Mouse (Mus musculus): ENCODE results near the gene Ccdc82. TPM values are rescaled to one million over a fixed set of nuclear protein-coding genes. Genes with fewer than 3 reads are reported as not detected.
A peak's percentile ranks its signal among the peaks of the same experiment; 100 is the strongest.

Gene Ccdc82
- polyA plus RNA-seq, 1 experiment from 2014 or later, result 15.6 TPM

GRCm38 (mm10) chr9:13245481-13245880, 1.3 kb upstream of the Ccdc82 start, which contains the start of gene Jrkl:
TSS of gene Jrkl (minus strand) at chr9:13245829.
- peak within 1 kb of the TSS; percentile 70 for H3K4me2 ChIP-seq (replicated peaks)
- peak within 1 kb of the TSS; percentile 70 for H3K4me3 ChIP-seq (replicated peaks; ENCODE audit: low read length)
- WGBS, result 7% methylated on average over 10 of the region's 10 CpGs
- H3K9ac ChIP-seq, result peak within 1 kb of the TSS; percentile 71
- peak within 1 kb of the TSS; percentile 78 for H3K27ac ChIP-seq
- H3K36me3 ChIP-seq (replicated peaks; ENCODE audit: control insufficient read depth, insufficient read depth), result no peaks in the 10 kb centered on the region
- H3K9me3 ChIP-seq (ENCODE audit: control insufficient read depth, low read length), result no peaks in the 10 kb centered on the region
- peak; percentile 55 for DNase-seq (ENCODE audit: low spot score)
- no peak for ATAC-seq (ENCODE audit: low FRiP score)
- H3K27me3 ChIP-seq (ENCODE audit: control insufficient read depth, insufficient read depth, low read length), result no peaks in the 10 kb centered on the region
- peaks cover 25% of the 10 kb centered on the region for H3K4me1 ChIP-seq (replicated peaks; ENCODE audit: control insufficient read depth, insufficient read depth, low read length)

- Histone ChIP-seq H3K4me1 (replicated peaks; ENCODE audit: control insufficient read depth, insufficient read depth, low read length) (peaks cover 25% of the 10 kb centered on the region), H3K4me3 (replicated peaks; ENCODE audit: low read length) (no peak overlapping the region), H3K9ac (no peak overlapping the region), H3K36me3 (replicated peaks; ENCODE audit: control insufficient read depth, insufficient read depth) (no peaks in the 10 kb centered on the region), H3K9me3 (ENCODE audit: control insufficient read depth, low read length) (no peaks in the 10 kb centered on the region), H3K27me3 (ENCODE audit: control insufficient read depth, insufficient read depth, low read length) (no peaks in the 10 kb centered on the region), H3K4me2 (replicated peaks) (peak overlapping the region; percentile 79; the same call in 1 of the 2 replicates), H3K27ac (no peak overlapping the region)
- DNase-seq (ENCODE audit: low spot score) (no peak), ATAC-seq (ENCODE audit: low FRiP score) (no peak)
- 96% methylated on average over 4 of the region's 4 CpGs for WGBS
Measured at GRCm38 (mm10) chr9:13248104-13248503, 1.3 kb downstream of the Ccdc82 start.

GRCm38 (mm10) chr9:13251251-13251650, 4.5 kb downstream of the Ccdc82 start:
- DNase-seq (ENCODE audit: low spot score), result no peak
- 88% methylated on average over 2 of the region's 2 CpGs for WGBS
- H3K36me3 ChIP-seq (replicated peaks; ENCODE audit: control insufficient read depth, insufficient read depth), result 0 out of 2 replicates have a peak, but pooled peaks cover 6% of the 10 kb centered on the region

GRCm38 (mm10) chr9:13256726-13257125, 10.0 kb downstream of the Ccdc82 start:
- H3K9me3 ChIP-seq (ENCODE audit: control insufficient read depth, low read length), result no peaks in the 10 kb centered on the region
- no peaks in the 10 kb centered on the region for H3K27me3 ChIP-seq (ENCODE audit: control insufficient read depth, insufficient read depth, low read length)
- DNase-seq (ENCODE audit: low spot score) (no peak), ATAC-seq (ENCODE audit: low FRiP score) (no peak)
- no peaks in the 10 kb centered on the region for H3K4me1 ChIP-seq (replicated peaks; ENCODE audit: control insufficient read depth, insufficient read depth, low read length)
- no peak overlapping the region for H3K9ac ChIP-seq
- no peak overlapping the region for H3K4me2 ChIP-seq (replicated peaks)
- 0 out of 2 replicates have a peak, but pooled peaks cover 7% of the 10 kb centered on the region for H3K36me3 ChIP-seq (replicated peaks; ENCODE audit: control insufficient read depth, insufficient read depth)
- no peak overlapping the region for H3K27ac ChIP-seq
- WGBS, result 94% methylated on average over 1 of the region's 1 CpGs
- H3K4me3 ChIP-seq (replicated peaks; ENCODE audit: low read length), result no peak overlapping the region

More at GRCm38 (mm10) chr9:13251251-13251650, 4.5 kb downstream of the Ccdc82 start:
- Histone ChIP-seq H3K4me3 (replicated peaks; ENCODE audit: low read length) (no peak overlapping the region), H3K9ac (no peak overlapping the region), H3K27me3 (ENCODE audit: control insufficient read depth, insufficient read depth, low read length) (no peaks in the 10 kb centered on the region), H3K4me2 (replicated peaks) (no peak overlapping the region), H3K27ac (no peak overlapping the region), H3K9me3 (ENCODE audit: control insufficient read depth, low read length) (no peaks in the 10 kb centered on the region), H3K4me1 (replicated peaks; ENCODE audit: control insufficient read depth, insufficient read depth, low read length) (peaks cover 6% of the 10 kb centered on the region; the same call in 1 of the 2 replicates)
- ATAC-seq (ENCODE audit: low FRiP score), result no peak

- DNase-seq (ENCODE audit: low spot score) (no peak), ATAC-seq (ENCODE audit: low FRiP score) (no peak)
- H3K4me3 ChIP-seq (replicated peaks; ENCODE audit: low read length), result no peak overlapping the region
- H3K4me2 ChIP-seq (replicated peaks), result no peak overlapping the region
- no peaks in the 10 kb centered on the region for H3K9me3 ChIP-seq (ENCODE audit: control insufficient read depth, low read length)
- H3K4me1 ChIP-seq (replicated peaks; ENCODE audit: control insufficient read depth, insufficient read depth, low read length), result no peaks in the 10 kb centered on the region
- H3K27me3 ChIP-seq (ENCODE audit: control insufficient read depth, insufficient read depth, low read length), result no peaks in the 10 kb centered on the region
- H3K36me3 ChIP-seq (replicated peaks; ENCODE audit: control insufficient read depth, insufficient read depth), result 0 out of 2 replicates have a peak, but pooled peaks cover 7% of the 10 kb centered on the region
- WGBS, result 95% methylated on average over 2 of the region's 2 CpGs
- H3K9ac ChIP-seq, result no peak overlapping the region
- no peak overlapping the region for H3K27ac ChIP-seq
Measured at GRCm38 (mm10) chr9:13258173-13258572, 11.4 kb downstream of the Ccdc82 start.

- Histone ChIP-seq H3K27ac (no peak overlapping the region), H3K9ac (no peak overlapping the region), H3K4me2 (replicated peaks) (no peak overlapping the region)
Measured at GRCm38 (mm10) chr9:13260980-13261379, 14.2 kb downstream of the Ccdc82 start.

GRCm38 (mm10) chr9:13273219-13273618, 26.5 kb downstream of the Ccdc82 start:
- Histone ChIP-seq H3K36me3 (replicated peaks; ENCODE audit: control insufficient read depth, insufficient read depth) (no peaks in the 10 kb centered on the region), H3K4me3 (replicated peaks; ENCODE audit: low read length) (no peak overlapping the region), H3K9me3 (ENCODE audit: control insufficient read depth, low read length) (no peaks in the 10 kb centered on the region), H3K27ac (no peak overlapping the region), H3K27me3 (ENCODE audit: control insufficient read depth, insufficient read depth, low read length) (no peaks in the 10 kb centered on the region), H3K4me1 (replicated peaks; ENCODE audit: control insufficient read depth, insufficient read depth, low read length) (no peaks in the 10 kb centered on the region), H3K4me2 (replicated peaks) (no peak overlapping the region), H3K9ac (no peak overlapping the region)
- ATAC-seq (ENCODE audit: low FRiP score) (no peak), DNase-seq (ENCODE audit: low spot score) (no peak)
- WGBS, result 95% methylated on average over 1 of the region's 1 CpGs

More at GRCm38 (mm10) chr9:13260980-13261379, 14.2 kb downstream of the Ccdc82 start:
- Histone ChIP-seq H3K4me3 (replicated peaks; ENCODE audit: low read length) (no peak overlapping the region), H3K27me3 (ENCODE audit: control insufficient read depth, insufficient read depth, low read length) (no peaks in the 10 kb centered on the region), H3K36me3 (replicated peaks; ENCODE audit: control insufficient read depth, insufficient read depth) (0 out of 2 replicates have a peak, but pooled peaks cover 4% of the 10 kb centered on the region), H3K4me1 (replicated peaks; ENCODE audit: control insufficient read depth, insufficient read depth, low read length) (no peaks in the 10 kb centered on the region), H3K9me3 (ENCODE audit: control insufficient read depth, low read length) (no peaks in the 10 kb centered on the region)
- DNase-seq (ENCODE audit: low spot score), result no peak
- 92% methylated on average over 3 of the region's 3 CpGs for WGBS
- no peak for ATAC-seq (ENCODE audit: low FRiP score)

GRCm38 (mm10) chr9:13287482-13287881, 40.7 kb downstream of the Ccdc82 start:
- Histone ChIP-seq H3K9ac (no peak overlapping the region), H3K9me3 (ENCODE audit: control insufficient read depth, low read length) (no peaks in the 10 kb centered on the region), H3K27ac (no peak overlapping the region), H3K4me2 (replicated peaks) (no peak overlapping the region), H3K4me1 (replicated peaks; ENCODE audit: control insufficient read depth, insufficient read depth, low read length) (no peaks in the 10 kb centered on the region), H3K4me3 (replicated peaks; ENCODE audit: low read length) (no peak overlapping the region), H3K27me3 (ENCODE audit: control insufficient read depth, insufficient read depth, low read length) (no peaks in the 10 kb centered on the region), H3K36me3 (replicated peaks; ENCODE audit: control insufficient read depth, insufficient read depth) (no peaks in the 10 kb centered on the region)
- DNase-seq (ENCODE audit: low spot score), result no peak
- ATAC-seq (ENCODE audit: low FRiP score), result no peak
- WGBS, result 75% methylated on average over 2 of the region's 2 CpGs

GRCm38 (mm10) chr9:13296274-13297121, 49.7 kb downstream of the Ccdc82 start:
- peak overlapping the region; percentile 72 for H3K27ac ChIP-seq
- H3K9me3 ChIP-seq (ENCODE audit: control insufficient read depth, low read length), result no peaks in the 10 kb centered on the region
- H3K36me3 ChIP-seq (replicated peaks; ENCODE audit: control insufficient read depth, insufficient read depth), result no peaks in the 10 kb centered on the region
- under 1% methylated on average over 28 of the region's 28 CpGs for WGBS
- ATAC-seq (ENCODE audit: low FRiP score) (peak; percentile 91), DNase-seq (ENCODE audit: low spot score) (peak; percentile 75)
- peaks cover 40% of the 10 kb centered on the region for H3K4me1 ChIP-seq (replicated peaks; ENCODE audit: control insufficient read depth, insufficient read depth, low read length)
- peak overlapping the region; percentile 96 for H3K4me2 ChIP-seq (replicated peaks)
- peak overlapping the region; percentile 84 for H3K9ac ChIP-seq
- H3K27me3 ChIP-seq (ENCODE audit: control insufficient read depth, insufficient read depth, low read length), result no peaks in the 10 kb centered on the region
- peak overlapping the region; percentile 60 for H3K4me3 ChIP-seq (replicated peaks; ENCODE audit: low read length)
